Mouse (Mus musculus) left cerebral cortex, postnatal 10 days (tissue): Measurements from ENCODE around the gene Fthl17f. TPM values are rescaled to one million over a fixed set of nuclear protein-coding genes. Genes with fewer than 3 reads are reported as not detected.
"Not testable (repeated sequence)": the region's sequence is repeated elsewhere in the genome, so short reads cannot be mapped to it uniquely, and the experiment has no call there.

ENCODE experiments used
- DNase-seq, 2 experiments: peaks; one replicate each; pipeline ENCODE4 v3.0.0; 2021 to 2022; ENCODE audit warnings: low spot score in 2 of 2, mixed read lengths in 1 of 2; ENCODE audit errors: extremely low spot score in 1 of 2
- intact Hi-C: fragments of 180-260 bp; cut with DNase I; formaldehyde crosslinking; loops from one replicate; pipeline ENCODE4 v1.15.1; 2025
- total RNA-seq, 2 experiments: library from RNA; stranded (reverse); gene quantifications; 2 replicates each; pipeline ENCODE4 v1.2.3; 2021

Fthl17f gene
- not detected for total RNA-seq

- intact Hi-C loops, DNase-seq: not testable (repeated sequence)
These were observed at the start of gene Fthl17f for GRCm38 (mm10) chrX:9062715-9063114. Fthl17f (plus strand) TSS chrX:9063015.

- intact Hi-C loops, result no loop called here
- no peak for DNase-seq
These were observed 46.7 kb upstream of the Fthl17f start for GRCm38 (mm10) chrX:9016079-9016478.

- intact Hi-C loops, result no loop called here
- DNase-seq, result no peak
These were observed 43.3 kb upstream of the Fthl17f start for GRCm38 (mm10) chrX:9019481-9019880.

- intact Hi-C loops, DNase-seq: not testable (repeated sequence)
These were observed 29.6 kb upstream of the Fthl17f start, which contains the start of gene Fthl17e for GRCm38 (mm10) chrX:9033193-9033592. Fthl17e (plus strand) TSS chrX:9033493.

DNA sequence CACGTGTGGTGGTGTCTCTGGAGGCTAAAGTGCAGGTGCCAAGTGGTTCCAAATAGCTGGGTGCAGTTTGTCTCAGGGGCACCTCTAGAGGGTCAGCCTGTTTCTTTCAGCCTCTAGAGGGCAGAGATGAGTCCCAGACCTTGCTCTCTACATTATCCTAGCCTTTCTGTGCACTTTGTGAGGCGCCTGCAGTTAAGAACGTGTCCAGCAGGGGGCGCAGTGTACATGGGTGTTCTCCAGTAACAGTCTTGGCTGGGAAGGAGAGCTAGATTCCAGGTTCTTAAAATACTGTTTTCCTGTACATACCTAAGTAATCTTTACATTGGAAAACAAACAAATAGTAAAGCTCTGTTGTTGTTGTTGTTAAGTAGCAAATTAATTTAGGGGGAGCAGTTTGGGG, 21.2 kb upstream of the Fthl17f start:
- intact Hi-C loops, DNase-seq: not testable (repeated sequence)

- intact Hi-C loops, result not testable (repeated sequence)
- DNase-seq, result peak; percentile 68 to 86
These were observed 1.9 kb upstream of the Fthl17f start for GRCm38 (mm10) chrX:9060952-9061351.

GRCm38 (mm10) chrX:9062101-9062500, 714 bp upstream of the Fthl17f start:
- intact Hi-C loops, result no loop called here
- no peak for DNase-seq

- DNase-seq, result peak; percentile 27 to 77
- intact Hi-C loops, result not testable (repeated sequence)
These were observed 14.9 kb downstream of the Fthl17f start for GRCm38 (mm10) chrX:9077699-9078098.

DNA sequence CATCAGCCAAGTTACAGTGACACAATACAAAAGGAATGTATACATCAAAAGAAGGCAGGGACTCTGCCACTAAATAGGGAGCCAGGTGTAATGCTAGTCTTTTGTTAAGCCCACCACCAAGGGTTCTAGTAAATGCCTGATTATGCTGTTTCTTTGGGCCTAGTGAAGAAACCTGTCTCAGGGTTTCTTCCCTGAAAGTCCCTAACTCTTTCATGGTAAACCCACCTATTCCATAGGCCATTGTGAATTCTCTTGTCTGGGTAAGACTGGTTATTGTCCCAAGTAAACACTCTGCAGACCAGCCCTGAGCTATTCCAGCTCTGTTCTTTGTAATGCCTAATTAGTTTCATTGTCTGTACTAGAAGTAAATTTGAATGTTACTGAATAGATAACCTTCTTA, 32.3 kb downstream of the Fthl17f start:
- intact Hi-C loops, DNase-seq: not testable (repeated sequence)

- DNase-seq, result no peak
- intact Hi-C loops, result no loop called here
These were observed 41.4 kb downstream of the Fthl17f start, which contains the start of gene 4930402K13Rik for GRCm38 (mm10) chrX:9104262-9104661. 4930402K13Rik (plus strand) TSS chrX:9104562.

- intact Hi-C loops, result no loop called here
These were observed 47.6 kb downstream of the Fthl17f start for GRCm38 (mm10) chrX:9110381-9110780.

More at GRCm38 (mm10) chrX:9110381-9110780, 47.6 kb downstream of the Fthl17f start:
- no peak for DNase-seq

Other genes with a start within 250 kb of the Fthl17f start
- not detected for gene Gm6592, start 219.0 kb upstream of the Fthl17f start, total RNA-seq
- not detected for gene Gm5751, start 188.8 kb upstream of the Fthl17f start, total RNA-seq
- 10 to 100 TPM; 22.7 to 25.5 TPM for gene B630019K06Rik, start 170.6 kb upstream of the Fthl17f start, total RNA-seq
- not detected for gene Fthl17b, start 100.0 kb upstream of the Fthl17f start, total RNA-seq
- gene Fthl17c, start 86.5 kb upstream of the Fthl17f start, total RNA-seq, result not detected
- gene Fthl17d, start 76.3 kb upstream of the Fthl17f start, total RNA-seq, result not detected
- not detected for gene Fthl17e, start 29.5 kb upstream of the Fthl17f start, total RNA-seq
- not detected for gene 4930402K13Rik, start 41.5 kb downstream of the Fthl17f start, total RNA-seq
- gene Lancl3, start 136.9 kb downstream of the Fthl17f start, total RNA-seq, result 1 to 10 TPM; 6.3 to 8.0 TPM
- gene Gm14862, start 193.9 kb downstream of the Fthl17f start, total RNA-seq, result not detected
- 10 to 100 TPM; 12.7 to 13.6 TPM for gene Xk, start 209.7 kb downstream of the Fthl17f start, total RNA-seq
- gene H2al1m, start 220.7 kb downstream of the Fthl17f start, total RNA-seq, result not detected